Mouse (Mus musculus) kidney, adult 2 months (tissue): ENCODE results near the gene Kcnh7.

ENCODE experiments used
- CTCF ChIP-seq: fragments of 200-500 bp; conservative IDR thresholded peaks from 2 replicates; pipeline ENCODE4 v1.5.1; 2011; ENCODE audit warnings: low read depth, mild to moderate bottlenecking, control low read depth, low read length, moderate library complexity, mixed read lengths; ENCODE audit not compliant: insufficient read depth, insufficient read length
- POLR2A ChIP-seq: fragments of 200-500 bp; IDR thresholded peaks from one replicate; pipeline ENCODE4 v1.6.1; 2011; ENCODE audit warnings: low read depth, low read length, control low read depth

- no peak for TF ChIP-seq POLR2A
- TF ChIP-seq CTCF: no peak
Observed at GRCm38 (mm10) chr2:62928065-62928464, 256.0 kb downstream of the Kcnh7 start.
